Mouse (Mus musculus): ENCODE data around the gene Ier2. TPM values are rescaled to one million over a fixed set of nuclear protein-coding genes. Genes with fewer than 3 reads are reported as not detected.
A peak's percentile ranks its signal among the peaks of the same experiment; 100 is the strongest.

The Ier2 gene
- polyA plus RNA-seq, 1 experiment from 2014 or later, result 46.5 TPM

DNA sequence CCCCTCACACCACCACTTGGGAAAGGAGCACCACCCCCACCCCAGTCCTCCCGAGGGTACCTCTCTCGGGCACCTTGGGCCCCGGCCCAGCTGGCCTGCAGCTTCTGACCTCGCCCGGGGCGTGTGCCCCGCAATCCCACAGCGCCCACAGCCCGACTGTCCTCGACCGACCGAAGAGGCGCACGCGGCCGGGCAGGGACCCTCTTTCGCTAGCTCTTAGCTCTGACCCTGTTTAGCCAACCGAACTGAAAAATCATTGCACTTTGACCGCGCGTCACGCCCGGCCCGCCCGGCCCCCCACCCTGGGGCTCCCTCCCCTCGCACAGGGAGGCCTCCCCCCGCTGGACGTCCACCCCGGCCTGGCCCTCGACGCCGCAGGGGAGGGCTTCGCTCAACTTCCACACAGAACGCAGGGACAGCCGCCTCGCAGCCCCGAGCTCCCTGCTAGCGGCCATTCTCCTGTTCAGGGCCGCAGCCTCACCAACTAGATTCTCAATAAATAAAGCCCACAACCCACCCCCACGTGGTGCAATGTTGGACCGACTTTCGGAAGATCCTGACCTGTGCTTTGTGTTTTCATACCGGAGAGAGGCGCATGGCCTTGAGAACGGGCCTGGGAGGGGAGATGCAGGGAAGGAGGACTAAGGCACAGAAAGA, 44.1 kb upstream of the Ier2 start:
- H3K4me2 ChIP-seq, result peak overlapping the region; percentile 74
- H3K9ac ChIP-seq (ENCODE audit: low read depth, low read length), result peak overlapping the region; percentile 58
- peak overlapping the region; percentile 51 for H3K4me3 ChIP-seq (ENCODE audit: low read depth, low read length)
- no peaks in the 10 kb centered on the region for H3K9me3 ChIP-seq (ENCODE audit: control insufficient read depth, low read length)
- peak overlapping the region; percentile 54 for H3K27ac ChIP-seq (ENCODE audit: low read depth, low read length)
- H3K36me3 ChIP-seq (ENCODE audit: control insufficient read depth, insufficient read depth, low read length), result peaks cover 3% of the 10 kb centered on the region; the same call in 1 of the 2 replicates
- ATAC-seq (replicated peaks; ENCODE audit: low FRiP score) (no peak), DNase-seq (ENCODE audit: low spot score) (peak; percentile 79)
- WGBS, result 1% methylated on average over 45 of the region's 45 CpGs
- H3K4me1 ChIP-seq (replicated peaks; ENCODE audit: control insufficient read depth, insufficient read depth, low read length), result peaks cover 53% of the 10 kb centered on the region
- H3K27me3 ChIP-seq (replicated peaks; ENCODE audit: control insufficient read depth, insufficient read depth, low read length), result peaks cover 43% of the 10 kb centered on the region

DNA sequence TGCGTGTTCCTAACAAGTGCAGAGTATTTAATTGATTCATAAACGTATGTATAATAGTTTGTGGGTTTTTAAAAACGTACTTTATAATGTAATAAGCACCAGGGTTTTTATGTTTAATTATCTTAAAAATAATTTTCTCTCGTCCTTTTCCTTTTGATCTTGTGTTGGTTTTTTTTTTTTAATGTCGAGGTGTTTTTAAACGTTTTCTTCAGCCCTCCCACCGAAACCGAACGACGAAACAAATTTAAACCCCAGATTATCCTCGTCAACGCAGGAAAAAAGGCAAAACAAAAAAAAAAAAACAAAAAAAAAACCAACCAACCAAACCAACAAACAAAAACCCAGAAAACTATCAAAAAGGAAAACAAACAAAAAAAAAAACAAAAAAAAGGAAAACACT, 43.3 kb upstream of the Ier2 start:
- Histone ChIP-seq H3K4me3 (ENCODE audit: low read depth, low read length) (peak overlapping the region; percentile 66), H3K4me2 (peak overlapping the region; percentile 74), H3K36me3 (ENCODE audit: control insufficient read depth, insufficient read depth, low read length) (peaks cover 3% of the 10 kb centered on the region; the same call in 1 of the 2 replicates), H3K4me1 (replicated peaks; ENCODE audit: control insufficient read depth, insufficient read depth, low read length) (peaks cover 59% of the 10 kb centered on the region), H3K27me3 (replicated peaks; ENCODE audit: control insufficient read depth, insufficient read depth, low read length) (peaks cover 41% of the 10 kb centered on the region), H3K9ac (ENCODE audit: low read depth, low read length) (peak overlapping the region; percentile 94), H3K27ac (ENCODE audit: low read depth, low read length) (peak overlapping the region; percentile 94), H3K9me3 (ENCODE audit: control insufficient read depth, low read length) (no peaks in the 10 kb centered on the region)
- ATAC-seq (replicated peaks; ENCODE audit: low FRiP score) (no peak), DNase-seq (ENCODE audit: low spot score) (no peak)
- under 1% methylated on average over 12 of the region's 12 CpGs for WGBS

DNA sequence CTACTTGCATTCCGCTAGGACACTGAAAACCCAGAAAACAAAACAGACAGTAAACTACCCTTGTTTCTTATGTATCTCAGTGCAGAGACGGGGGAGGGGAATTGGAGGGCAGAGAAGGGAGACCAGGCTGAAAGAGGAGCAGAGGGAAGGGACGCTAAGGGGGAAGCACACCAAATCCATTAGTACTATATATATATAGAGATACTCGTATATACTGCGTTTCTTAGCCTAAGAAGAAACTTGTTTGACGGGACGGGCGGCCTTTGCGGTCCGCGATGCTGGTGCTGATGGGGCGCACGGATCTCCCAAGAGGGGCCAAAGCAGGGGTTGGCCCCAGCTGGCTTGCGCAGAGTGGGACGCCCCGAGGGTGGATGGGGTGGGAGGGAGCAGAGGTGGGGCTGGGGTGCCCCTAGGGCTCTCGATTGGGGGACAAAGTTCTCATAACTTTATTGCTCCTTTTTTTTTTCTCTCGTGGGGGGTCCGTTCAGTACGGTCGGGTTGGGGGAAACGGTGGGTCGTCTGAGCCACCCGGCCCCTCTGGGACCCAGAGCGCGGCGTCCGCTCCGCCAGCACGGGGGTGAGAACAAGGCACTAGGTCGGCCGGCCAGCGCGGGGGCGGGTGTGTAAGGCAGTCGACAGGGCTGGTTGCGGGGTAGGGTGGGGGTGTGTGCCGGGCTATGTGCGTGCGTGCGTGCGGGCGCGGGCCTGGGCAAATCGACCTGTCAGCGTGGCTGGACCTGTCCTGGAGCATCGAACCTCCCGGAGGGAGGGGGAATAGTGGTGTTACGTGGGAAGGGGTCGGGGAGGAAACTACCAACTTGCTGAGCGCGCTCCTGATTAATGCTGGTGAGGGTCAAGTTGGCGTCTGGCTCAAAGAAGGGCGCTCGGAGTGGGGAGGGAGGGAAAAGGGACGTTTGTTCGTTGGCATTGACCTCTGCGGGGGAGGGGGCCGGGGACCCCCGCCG, 42.5 kb upstream of the Ier2 start:
- peak; percentile 75 for DNase-seq (ENCODE audit: low spot score)
- H3K9ac ChIP-seq (ENCODE audit: low read depth, low read length), result peak overlapping the region; percentile 94
- ATAC-seq (replicated peaks; ENCODE audit: low FRiP score), result 0 out of 2 replicates have a peak, but pooled peaks have one; percentile 6

DNA sequence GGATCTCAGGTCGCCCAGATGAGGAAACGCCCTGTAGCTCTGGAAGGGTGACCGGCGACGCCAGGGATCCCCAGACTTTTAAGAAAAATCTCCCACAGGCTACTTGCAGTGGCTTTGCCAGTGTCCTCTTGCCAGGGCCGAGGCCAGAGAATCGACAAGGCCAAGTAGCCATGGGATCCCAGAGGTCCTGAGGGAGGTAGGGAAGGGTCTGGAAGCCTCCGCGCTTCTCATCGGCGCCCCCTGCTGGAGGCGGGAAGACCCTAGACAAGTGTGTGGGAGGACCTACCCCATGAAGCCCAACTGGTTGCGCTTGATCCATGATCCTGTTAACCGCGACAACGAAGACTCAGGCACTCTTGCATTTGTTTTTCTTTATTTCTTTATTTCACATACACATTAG, 41.7 kb upstream of the Ier2 start:
- Histone ChIP-seq H3K9ac (ENCODE audit: low read depth, low read length) (peak overlapping the region; percentile 94), H3K9me3 (ENCODE audit: control insufficient read depth, low read length) (no peaks in the 10 kb centered on the region), H3K27me3 (replicated peaks; ENCODE audit: control insufficient read depth, insufficient read depth, low read length) (peaks cover 41% of the 10 kb centered on the region), H3K36me3 (ENCODE audit: control insufficient read depth, insufficient read depth, low read length) (peaks cover 5% of the 10 kb centered on the region), H3K4me3 (ENCODE audit: low read depth, low read length) (peak overlapping the region; percentile 66), H3K27ac (ENCODE audit: low read depth, low read length) (peak overlapping the region; percentile 94), H3K4me2 (peak overlapping the region; percentile 74), H3K4me1 (replicated peaks; ENCODE audit: control insufficient read depth, insufficient read depth, low read length) (peaks cover 75% of the 10 kb centered on the region)
- ATAC-seq (replicated peaks; ENCODE audit: low FRiP score) (peak; percentile 33; the same call in 1 of the 2 replicates), DNase-seq (ENCODE audit: low spot score) (peak; percentile 83)
- under 1% methylated on average over 16 of the region's 16 CpGs for WGBS

More for the DNA sequence above, 42.5 kb upstream of the Ier2 start:
- peak overlapping the region; percentile 74 for H3K4me2 ChIP-seq
- H3K4me1 ChIP-seq (replicated peaks; ENCODE audit: control insufficient read depth, insufficient read depth, low read length), result peaks cover 67% of the 10 kb centered on the region
- H3K27me3 ChIP-seq (replicated peaks; ENCODE audit: control insufficient read depth, insufficient read depth, low read length), result peaks cover 41% of the 10 kb centered on the region
- no peaks in the 10 kb centered on the region for H3K9me3 ChIP-seq (ENCODE audit: control insufficient read depth, low read length)
- H3K36me3 ChIP-seq (ENCODE audit: control insufficient read depth, insufficient read depth, low read length), result peaks cover 3% of the 10 kb centered on the region; the same call in 1 of the 2 replicates
- peak overlapping the region; percentile 66 for H3K4me3 ChIP-seq (ENCODE audit: low read depth, low read length)
- WGBS, result 1% methylated on average over 60 of the region's 61 CpGs
- peak overlapping the region; percentile 94 for H3K27ac ChIP-seq (ENCODE audit: low read depth, low read length)

DNA sequence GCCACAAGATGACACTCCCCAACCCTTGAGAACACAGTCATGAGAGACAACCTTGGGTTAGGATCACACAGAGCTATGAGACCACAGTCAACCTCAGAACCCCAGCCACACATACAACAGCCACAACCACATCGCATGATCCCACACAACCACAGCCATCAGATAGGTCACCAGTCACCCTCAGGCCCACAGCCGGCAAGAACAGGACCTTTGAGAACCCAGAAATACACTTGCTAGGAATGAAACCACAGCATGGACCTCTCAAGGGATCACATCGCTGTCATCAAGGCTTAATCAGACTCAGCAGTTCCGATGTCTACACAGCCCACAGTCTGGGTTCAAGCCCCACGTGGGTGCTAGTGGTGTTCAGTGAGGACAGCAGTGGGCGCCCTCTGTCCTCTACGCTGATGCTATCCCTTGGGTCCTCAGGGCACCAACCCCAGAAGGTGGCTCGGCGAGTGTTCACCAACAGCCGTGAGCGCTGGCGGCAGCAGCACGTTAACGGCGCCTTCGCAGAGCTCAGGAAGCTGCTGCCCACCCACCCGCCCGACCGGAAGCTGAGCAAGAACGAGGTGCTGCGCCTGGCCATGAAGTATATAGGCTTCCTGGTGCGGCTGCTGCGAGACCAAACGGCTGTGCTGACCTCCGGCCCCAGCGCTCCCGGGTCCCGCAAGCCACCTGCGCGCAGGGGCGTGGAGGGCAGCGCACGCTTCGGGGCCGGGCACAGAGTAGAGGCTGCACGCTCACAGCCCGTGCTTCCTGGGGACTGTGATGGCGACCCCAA, 41.0 kb upstream of the Ier2 start:
- Histone ChIP-seq H3K4me1 (replicated peaks; ENCODE audit: control insufficient read depth, insufficient read depth, low read length) (peaks cover 75% of the 10 kb centered on the region), H3K9me3 (ENCODE audit: control insufficient read depth, low read length) (no peaks in the 10 kb centered on the region), H3K9ac (ENCODE audit: low read depth, low read length) (peak overlapping the region; percentile 94), H3K4me3 (ENCODE audit: low read depth, low read length) (peak overlapping the region; percentile 66), H3K36me3 (ENCODE audit: control insufficient read depth, insufficient read depth, low read length) (peaks cover 10% of the 10 kb centered on the region), H3K27me3 (replicated peaks; ENCODE audit: control insufficient read depth, insufficient read depth, low read length) (peaks cover 37% of the 10 kb centered on the region), H3K4me2 (peak overlapping the region; percentile 74), H3K27ac (ENCODE audit: low read depth, low read length) (peak overlapping the region; percentile 94)
- 4% methylated on average over 38 of the region's 38 CpGs for whole genome bisulfite sequencing
- DNase-seq (ENCODE audit: low spot score), result peak; percentile 64
- no peak for ATAC-seq (replicated peaks; ENCODE audit: low FRiP score)

DNA sequence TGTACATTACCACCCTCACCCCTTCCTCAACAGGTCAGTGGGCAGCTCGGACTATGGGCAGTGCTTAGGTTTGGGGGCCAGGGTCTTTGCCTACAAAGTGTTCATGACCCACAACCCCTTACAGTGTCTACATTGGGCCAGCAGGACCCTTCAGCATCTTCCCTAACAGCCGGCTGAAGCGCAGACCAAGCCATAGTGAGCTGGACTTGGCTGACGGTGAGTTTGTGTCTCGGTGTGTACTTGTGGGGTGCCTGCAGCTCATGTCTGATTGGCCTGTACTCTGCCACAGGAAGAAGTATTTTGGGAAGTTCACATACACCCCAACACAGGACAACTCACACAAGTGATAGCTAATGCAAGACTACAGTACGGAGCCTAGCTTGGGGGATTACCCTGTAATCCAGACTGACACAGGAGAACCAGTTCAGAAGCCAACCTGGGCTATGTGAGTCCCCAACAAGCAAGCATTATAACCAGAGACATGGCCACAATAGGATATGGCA, 40.4 kb upstream of the Ier2 start:
- DNase-seq (ENCODE audit: low spot score) (no peak), ATAC-seq (replicated peaks; ENCODE audit: low FRiP score) (no peak)
- Histone ChIP-seq H3K4me3 (ENCODE audit: low read depth, low read length) (peak overlapping the region; percentile 66), H3K4me2 (peak overlapping the region; percentile 74), H3K4me1 (replicated peaks; ENCODE audit: control insufficient read depth, insufficient read depth, low read length) (peaks cover 70% of the 10 kb centered on the region), H3K27me3 (replicated peaks; ENCODE audit: control insufficient read depth, insufficient read depth, low read length) (peaks cover 32% of the 10 kb centered on the region), H3K9me3 (ENCODE audit: control insufficient read depth, low read length) (no peaks in the 10 kb centered on the region), H3K9ac (ENCODE audit: low read depth, low read length) (peak overlapping the region; percentile 94), H3K36me3 (ENCODE audit: control insufficient read depth, insufficient read depth, low read length) (peaks cover 17% of the 10 kb centered on the region), H3K27ac (ENCODE audit: low read depth, low read length) (peak overlapping the region; percentile 94)
- WGBS, result 45% methylated on average over 6 of the region's 6 CpGs

DNA sequence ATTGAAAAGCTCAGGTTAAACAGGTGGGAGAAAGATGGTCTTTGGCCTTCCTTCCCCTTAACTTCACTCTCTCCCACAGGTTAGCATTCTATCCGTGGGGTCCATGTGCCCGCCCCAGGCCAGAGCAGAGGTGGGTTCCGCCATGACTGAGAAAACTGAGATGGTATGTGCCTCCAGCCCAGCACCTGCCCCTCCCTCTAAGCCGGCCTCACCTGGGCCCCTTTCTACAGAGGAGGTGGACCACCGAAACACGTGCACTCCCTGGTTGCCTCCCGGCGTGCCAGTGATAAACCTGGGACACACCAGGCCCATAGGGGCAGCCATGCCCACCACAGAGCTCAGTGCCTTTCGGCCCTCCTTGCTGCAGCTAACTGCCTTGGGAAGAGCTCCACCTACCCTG, 39.9 kb upstream of the Ier2 start:
- no peaks in the 10 kb centered on the region for H3K9me3 ChIP-seq (ENCODE audit: control insufficient read depth, low read length)
- H3K36me3 ChIP-seq (ENCODE audit: control insufficient read depth, insufficient read depth, low read length), result peaks cover 20% of the 10 kb centered on the region
- ATAC-seq (replicated peaks; ENCODE audit: low FRiP score) (no peak), DNase-seq (ENCODE audit: low spot score) (peak; percentile 55)
- WGBS, result 27% methylated on average over 9 of the region's 9 CpGs
- H3K27me3 ChIP-seq (replicated peaks; ENCODE audit: control insufficient read depth, insufficient read depth, low read length), result peaks cover 28% of the 10 kb centered on the region
- peak overlapping the region; percentile 94 for H3K9ac ChIP-seq (ENCODE audit: low read depth, low read length)
- peak overlapping the region; percentile 66 for H3K4me3 ChIP-seq (ENCODE audit: low read depth, low read length)
- H3K4me1 ChIP-seq (replicated peaks; ENCODE audit: control insufficient read depth, insufficient read depth, low read length), result peaks cover 65% of the 10 kb centered on the region
- H3K4me2 ChIP-seq, result peak overlapping the region; percentile 74
- H3K27ac ChIP-seq (ENCODE audit: low read depth, low read length), result peak overlapping the region; percentile 94
